Mouse (Mus musculus): ENCODE data around the gene Sdhc. TPM values are rescaled to one million over a fixed set of nuclear protein-coding genes. Genes with fewer than 3 reads are reported as not detected.
"Not testable (repeated sequence)": the region's sequence is repeated elsewhere in the genome, so short reads cannot be mapped to it uniquely, and the experiment has no call there.

Sdhc gene
- total and polyA plus RNA-seq, 3 experiments: 1,025 to 1,288 (median 1,087) TPM

- intact Hi-C loops (cut with DNase I): loop anchor here (5.0 kb wide), 1 partner anchor 34 kb away; no protein-coding TSS in a partner anchor
- TF ChIP-seq CTCF (IDR thresholded peaks at IDR 0.05) (no peak), POLR2A (IDR thresholded peaks at IDR 0.05; ENCODE audit: insufficient read depth, low read depth, low read length) (no peak), EP300 (IDR thresholded peaks at IDR 0.05; ENCODE audit: insufficient read depth, low read depth, low read length) (no peak)
- Histone ChIP-seq H3K9ac (ENCODE audit: low read depth, low read length) (peak overlapping the region; percentile 39), H3K27ac (peak overlapping the region; percentile 97), H3K79me2 (replicated peaks; ENCODE audit: control insufficient read depth, insufficient read depth, low read length) (peaks cover 1% of the 10 kb centered on the region; the same call in 1 of the 2 replicates), H3K27me3 (ENCODE audit: control insufficient read depth, insufficient read depth, low read length) (no peaks in the 10 kb centered on the region), H3K4me1 (ENCODE audit: control insufficient read depth, insufficient read depth, low read length) (peaks cover 5% of the 10 kb centered on the region), H3K4me3 (peak overlapping the region; percentile 97), H3K36me3 (ENCODE audit: control insufficient read depth, insufficient read depth, low read length) (peaks cover 3% of the 10 kb centered on the region; the same call in 1 of the 2 replicates)
- peak in 1 of 2 experiments; percentile 52 for DNase-seq
- 10% methylated on average over 18 of the region's 18 CpGs for WGBS
Measured at GRCm38 (mm10) chr1:171150838-171151391, 512 bp upstream of the Sdhc start.

- intact Hi-C loops (cut with DNase I); H3K9ac ChIP-seq (ENCODE audit: low read depth, low read length); H3K4me3 ChIP-seq; H3K79me2 ChIP-seq (replicated peaks; ENCODE audit: control insufficient read depth, insufficient read depth, low read length); H3K27me3 ChIP-seq (ENCODE audit: control insufficient read depth, insufficient read depth, low read length); H3K27ac ChIP-seq; H3K4me1 ChIP-seq (ENCODE audit: control insufficient read depth, insufficient read depth, low read length): not testable (repeated sequence)
- DNase-seq: peak; percentile 35 to 40
- TF ChIP-seq CTCF (IDR thresholded peaks at IDR 0.05): peak; percentile 23; the same call in 1 of the 2 replicates
- WGBS: 54% methylated on average over 10 of the region's 11 CpGs
- peaks cover 25% of the 10 kb centered on the region for H3K36me3 ChIP-seq (ENCODE audit: control insufficient read depth, insufficient read depth, low read length)
Measured at GRCm38 (mm10) chr1:171142981-171143380, 7.4 kb downstream of the Sdhc start.

GRCm38 (mm10) chr1:171137486-171138155 is 12.8 kb downstream of the Sdhc start:
- H3K4me1 ChIP-seq (ENCODE audit: control insufficient read depth, insufficient read depth, low read length); H3K27me3 ChIP-seq (ENCODE audit: control insufficient read depth, insufficient read depth, low read length); H3K79me2 ChIP-seq (replicated peaks; ENCODE audit: control insufficient read depth, insufficient read depth, low read length); intact Hi-C loops (cut with DNase I); H3K4me3 ChIP-seq; H3K9ac ChIP-seq (ENCODE audit: low read depth, low read length); H3K27ac ChIP-seq; DNase-seq: not testable (repeated sequence)
- WGBS: 92% methylated on average over 8 of the region's 8 CpGs
- peaks cover 21% of the 10 kb centered on the region for H3K36me3 ChIP-seq (ENCODE audit: control insufficient read depth, insufficient read depth, low read length)

GRCm38 (mm10) chr1:171135600-171135999 is 14.8 kb downstream of the Sdhc start:
- TF ChIP-seq EP300 (IDR thresholded peaks at IDR 0.05; ENCODE audit: insufficient read depth, low read depth, low read length): no peak
- no peak for TF ChIP-seq CTCF (IDR thresholded peaks at IDR 0.05)
- no peak for TF ChIP-seq POLR2A (IDR thresholded peaks at IDR 0.05; ENCODE audit: insufficient read depth, low read depth, low read length)
- Histone ChIP-seq H3K27me3 (ENCODE audit: control insufficient read depth, insufficient read depth, low read length) (no peaks in the 10 kb centered on the region), H3K4me3 (no peak overlapping the region), H3K79me2 (replicated peaks; ENCODE audit: control insufficient read depth, insufficient read depth, low read length) (no peaks in the 10 kb centered on the region; the same call in 1 of the 2 replicates), H3K27ac (no peak overlapping the region), H3K36me3 (ENCODE audit: control insufficient read depth, insufficient read depth, low read length) (peaks cover 22% of the 10 kb centered on the region), H3K4me1 (ENCODE audit: control insufficient read depth, insufficient read depth, low read length) (no peaks in the 10 kb centered on the region), H3K9ac (ENCODE audit: low read depth, low read length) (no peak overlapping the region)
- intact Hi-C loops (cut with DNase I): no loop called here
- 93% methylated on average over 2 of the region's 2 CpGs for WGBS
- no peak for DNase-seq

- intact Hi-C loops (cut with DNase I): no loop called here
- WGBS: 79% methylated on average over 1 of the region's 1 CpGs
- Histone ChIP-seq H3K4me1 (ENCODE audit: control insufficient read depth, insufficient read depth, low read length) (no peaks in the 10 kb centered on the region), H3K36me3 (ENCODE audit: control insufficient read depth, insufficient read depth, low read length) (peaks cover 25% of the 10 kb centered on the region), H3K79me2 (replicated peaks; ENCODE audit: control insufficient read depth, insufficient read depth, low read length) (no peaks in the 10 kb centered on the region), H3K9ac (ENCODE audit: low read depth, low read length) (no peak overlapping the region), H3K27ac (no peak overlapping the region), H3K4me3 (no peak overlapping the region), H3K27me3 (ENCODE audit: control insufficient read depth, insufficient read depth, low read length) (no peaks in the 10 kb centered on the region)
- no peak for TF ChIP-seq CTCF (IDR thresholded peaks at IDR 0.05)
- TF ChIP-seq POLR2A (IDR thresholded peaks at IDR 0.05; ENCODE audit: insufficient read depth, low read depth, low read length): no peak
- TF ChIP-seq EP300 (IDR thresholded peaks at IDR 0.05; ENCODE audit: insufficient read depth, low read depth, low read length): no peak
- DNase-seq: no peak
Measured at GRCm38 (mm10) chr1:171130971-171131370, 19.4 kb downstream of the Sdhc start.

GRCm38 (mm10) chr1:171129251-171129650 is 21.2 kb downstream of the Sdhc start:
- no peak for TF ChIP-seq POLR2A (IDR thresholded peaks at IDR 0.05; ENCODE audit: insufficient read depth, low read depth, low read length)
- TF ChIP-seq EP300 (IDR thresholded peaks at IDR 0.05; ENCODE audit: insufficient read depth, low read depth, low read length): no peak
- TF ChIP-seq CTCF (IDR thresholded peaks at IDR 0.05): peak; percentile 46
- Histone ChIP-seq H3K4me1 (ENCODE audit: control insufficient read depth, insufficient read depth, low read length) (no peaks in the 10 kb centered on the region), H3K4me3 (no peak overlapping the region), H3K27ac (no peak overlapping the region), H3K79me2 (replicated peaks; ENCODE audit: control insufficient read depth, insufficient read depth, low read length) (no peaks in the 10 kb centered on the region), H3K9ac (ENCODE audit: low read depth, low read length) (no peak overlapping the region), H3K36me3 (ENCODE audit: control insufficient read depth, insufficient read depth, low read length) (peaks cover 20% of the 10 kb centered on the region), H3K27me3 (ENCODE audit: control insufficient read depth, insufficient read depth, low read length) (no peaks in the 10 kb centered on the region)
- 54% methylated on average over 7 of the region's 7 CpGs for WGBS
- intact Hi-C loops (cut with DNase I): no loop called here
- peak; percentile 42 to 68 for DNase-seq

Data from heart, adult 2 months (tissue).